Mouse (Mus musculus) lung, adult 2 months (tissue): ENCODE measurements around the gene Actl7b.

Experiments
- CTCF ChIP-seq: fragments of 200-500 bp; IDR thresholded peaks from 2 replicates; pipeline ENCODE4 v1.5.1; 2011; ENCODE audit warnings: mild to moderate bottlenecking, low read length, control low read depth; ENCODE audit not compliant: insufficient read depth
- POLR2A ChIP-seq: fragments of 200-500 bp; IDR thresholded peaks from 2 replicates; pipeline ENCODE4 v1.6.1; 2011; ENCODE audit warnings: low read depth, mild to moderate bottlenecking, control low read depth, low read length, borderline replicate concordance; ENCODE audit errors: extremely low read depth

GRCm38 (mm10) chr4:56723237-56723636 is 18.0 kb downstream of the Actl7b start:
- no peak for TF ChIP-seq POLR2A
- no peak for TF ChIP-seq CTCF
